Mouse (Mus musculus) hindbrain, postnatal 0 days (tissue): ENCODE data around the gene Txnrd2. TPM values are rescaled to one million over a fixed set of nuclear protein-coding genes. Genes with fewer than 3 reads are reported as not detected.

Experiments
- ATAC-seq: fragments of 200-750 bp; cut with Nextera tagmentation; 2 replicates; pipeline ENCODE4 v1.8.0; 2017; ENCODE audit warnings: mild to moderate bottlenecking, moderate TSS enrichment, moderate library complexity
- DNase-seq: peaks from one replicate; pipeline ENCODE4 v3.0.0-alpha.2; 2015; ENCODE audit warnings: low spot score
- H3K27ac ChIP-seq: fragments of 300-500 bp; sonication (generic); 2 replicates; pipeline ENCODE4 v1.5.1; 2014; ENCODE audit warnings: mild to moderate bottlenecking
- H3K27me3 ChIP-seq: fragments of 300-500 bp; sonication (generic); 2 replicates; pipeline ENCODE4 v1.6.1; 2014; ENCODE audit warnings: low read length, mixed read lengths; ENCODE audit not compliant: insufficient read depth
- H3K36me3 ChIP-seq: fragments of 300-500 bp; sonication (generic); 2 replicates; pipeline ENCODE4 v1.6.1; 2014; ENCODE audit warnings: low read length, mixed read lengths; ENCODE audit not compliant: insufficient read depth
- H3K4me1 ChIP-seq: fragments of 300-500 bp; sonication (generic); 2 replicates; pipeline ENCODE4 v1.6.1; 2014; ENCODE audit warnings: antibody characterized with exemption, low read length, mixed read lengths; ENCODE audit not compliant: insufficient read depth
- H3K4me2 ChIP-seq: fragments of 300-500 bp; sonication (generic); 2 replicates; pipeline ENCODE4 v1.6.1; 2014; ENCODE audit warnings: low read depth, mild to moderate bottlenecking, low read length, moderate library complexity, mixed read lengths
- H3K4me3 ChIP-seq: fragments of 300-500 bp; sonication (generic); 2 replicates; pipeline ENCODE4 v1.5.1; 2014; ENCODE audit warnings: low read length
- H3K9ac ChIP-seq: fragments of 300-500 bp; sonication (generic); replicated peaks from 2 replicates; pipeline ENCODE4 v1.6.1; 2014; ENCODE audit warnings: mild to moderate bottlenecking, low read length, moderate library complexity, mixed read lengths
- H3K9me3 ChIP-seq: fragments of 300-500 bp; sonication (generic); 2 replicates; pipeline ENCODE4 v1.6.1; 2016; ENCODE audit warnings: low read length, mixed read lengths
- CTCF ChIP-seq: IDR thresholded peaks from 2 replicates; pipeline ENCODE4 v1.5.1; 2016; ENCODE audit warnings: antibody characterized with exemption, control low read depth, low read depth
- WGBS: fragments of 180-500 bp; shearing (Covaris S2); extraction: QIAGEN DNeasy Blood & Tissue Kit; methylation state at CpG from one replicate; pipeline ENCODE4 v1.1.7; 2014; 5-methylcytosine and 5-hydroxymethylcytosine counted together
- polyA plus RNA-seq: library from polyadenylated mRNA; unstranded; fragments of >200 nt; fragmentation: Nextera tagmentation; extraction: Ambion mirVana; gene quantifications from 2 replicates; pipeline ENCODE4 v1.2.1, GENCODE M21; 2015
- total RNA-seq: library from RNA; depleted of rRNA; stranded (reverse); fragments of >200 nt; gene quantifications from 2 replicates; pipeline ENCODE4 v1.2.3, GENCODE M21; 2014

Gene Txnrd2
- total and polyA plus RNA-seq, 2 experiments from 2014 or later, result 23.1 to 41.8 TPM

- no peaks in the 10 kb centered on the region for H3K36me3 ChIP-seq
- no peaks in the 10 kb centered on the region for H3K4me1 ChIP-seq
- 56% methylated on average over 1 of the region's 1 CpGs for WGBS
- no peak overlapping the region for H3K9ac ChIP-seq
- ATAC-seq (no peak), DNase-seq (no peak)
- H3K9me3 ChIP-seq, result no peaks in the 10 kb centered on the region
- no peak overlapping the region for H3K4me2 ChIP-seq
- TF ChIP-seq CTCF, result no peak
- no peak overlapping the region for H3K4me3 ChIP-seq
- H3K27me3 ChIP-seq, result no peaks in the 10 kb centered on the region
- H3K27ac ChIP-seq, result no peak overlapping the region
These were observed 64.7 kb downstream of the Txnrd2 start for GRCm38 (mm10) chr16:18490894-18491293.

GRCm38 (mm10) chr16:18497865-18498515, 71.8 kb downstream of the Txnrd2 start:
- H3K9ac ChIP-seq, result peak overlapping the region; percentile 85
- WGBS, result 4% methylated on average over 6 of the region's 6 CpGs
- peaks cover 13% of the 10 kb centered on the region; the same call in 1 of the 2 replicates for H3K36me3 ChIP-seq
- no peak for DNase-seq
- H3K27ac ChIP-seq, result peak overlapping the region; percentile 92
- no peaks in the 10 kb centered on the region for H3K9me3 ChIP-seq
- ATAC-seq, result peak; percentile 74; the same call in 1 of the 2 replicates
- TF ChIP-seq CTCF, result no peak
- no peaks in the 10 kb centered on the region for H3K27me3 ChIP-seq
- peak overlapping the region; percentile 77 for H3K4me3 ChIP-seq
- H3K4me2 ChIP-seq, result peak overlapping the region; percentile 91
- H3K4me1 ChIP-seq, result peaks cover 14% of the 10 kb centered on the region

- peaks cover 13% of the 10 kb centered on the region; the same call in 1 of the 2 replicates for H3K36me3 ChIP-seq
- peak within 1 kb of the TSS; percentile 85 for H3K9ac ChIP-seq
- DNase-seq, result peak; percentile 98
- H3K4me3 ChIP-seq, result peak within 1 kb of the TSS; percentile 77
- H3K4me1 ChIP-seq, result peaks cover 14% of the 10 kb centered on the region
- TF ChIP-seq CTCF, result no peak
- no peaks in the 10 kb centered on the region for H3K27me3 ChIP-seq
- no peaks in the 10 kb centered on the region for H3K9me3 ChIP-seq
- ATAC-seq, result peak; percentile 97
- peak within 1 kb of the TSS; percentile 91 for H3K4me2 ChIP-seq
- peak within 1 kb of the TSS; percentile 92 for H3K27ac ChIP-seq
- WGBS, result 3% methylated on average over 51 of the region's 51 CpGs
These were observed 72.4 kb downstream of the Txnrd2 start, which contains the start of the genes Gnb1l and Rtl10 for GRCm38 (mm10) chr16:18498558-18498990. Gnb1l (plus strand) TSS chr16:18498713. Rtl10 (plus strand) TSS chr16:18498901.

GRCm38 (mm10) chr16:18498996-18499395, 72.8 kb downstream of the Txnrd2 start:
- DNase-seq, result no peak

GRCm38 (mm10) chr16:18501531-18501930, 75.3 kb downstream of the Txnrd2 start:
- TF ChIP-seq CTCF, result no peak
- DNase-seq (no peak), ATAC-seq (no peak)
- Histone ChIP-seq H3K27ac (no peak overlapping the region), H3K9ac (no peak overlapping the region), H3K36me3 (peaks cover 13% of the 10 kb centered on the region; the same call in 1 of the 2 replicates), H3K4me1 (peaks cover 14% of the 10 kb centered on the region), H3K4me3 (no peak overlapping the region), H3K4me2 (no peak overlapping the region), H3K27me3 (no peaks in the 10 kb centered on the region), H3K9me3 (no peaks in the 10 kb centered on the region)
- 95% methylated on average over 6 of the region's 6 CpGs for WGBS

More at GRCm38 (mm10) chr16:18498996-18499395, 72.8 kb downstream of the Txnrd2 start:
- Histone ChIP-seq H3K9ac (peak overlapping the region; percentile 85), H3K4me2 (peak overlapping the region; percentile 91), H3K27me3 (no peaks in the 10 kb centered on the region), H3K4me3 (peak overlapping the region; percentile 77), H3K9me3 (no peaks in the 10 kb centered on the region), H3K36me3 (peaks cover 13% of the 10 kb centered on the region; the same call in 1 of the 2 replicates), H3K4me1 (peaks cover 14% of the 10 kb centered on the region), H3K27ac (peak overlapping the region; percentile 92)
- no peak for ATAC-seq
- WGBS, result under 1% methylated on average over 24 of the region's 24 CpGs
- no peak for TF ChIP-seq CTCF

GRCm38 (mm10) chr16:18503566-18504342, 77.6 kb downstream of the Txnrd2 start:
- ATAC-seq, result no peak
- WGBS, result 93% methylated on average over 14 of the region's 14 CpGs
- H3K4me2 ChIP-seq, result no peak overlapping the region
- no peaks in the 10 kb centered on the region for H3K9me3 ChIP-seq
- H3K9ac ChIP-seq, result no peak overlapping the region
- no peak overlapping the region for H3K4me3 ChIP-seq
- no peak for DNase-seq
- peaks cover 6% of the 10 kb centered on the region for H3K4me1 ChIP-seq
- TF ChIP-seq CTCF, result no peak
- H3K36me3 ChIP-seq, result peaks cover 13% of the 10 kb centered on the region; the same call in 1 of the 2 replicates
- H3K27ac ChIP-seq, result no peak overlapping the region
- no peaks in the 10 kb centered on the region for H3K27me3 ChIP-seq
